Mouse (Mus musculus): ENCODE measurements around the gene Lamtor4. TPM values are rescaled to one million over a fixed set of nuclear protein-coding genes. Genes with fewer than 3 reads are reported as not detected.
"Not testable (repeated sequence)": the region's sequence is repeated elsewhere in the genome, so short reads cannot be mapped to it uniquely, and the experiment has no call there.

Gene Lamtor4
- total RNA-seq (2021) = 10 to 100 TPM; 53.4 to 54.3 TPM

GRCm38 (mm10) chr5:138255353-138256093 lies at the start of gene Lamtor4:
Gene Lamtor4, plus strand, starts transcription at chr5:138255482.
- peak; percentile 94 to 95 for DNase-seq (ENCODE audit: low spot score in 2 of 2)
- intact Hi-C loops (cut with DNase I) = no loop called here

- DNase-seq (ENCODE audit: low spot score in 2 of 2) = no peak
- intact Hi-C loops (cut with DNase I) = no loop called here
Observed at GRCm38 (mm10) chr5:138207253-138207652, 48.0 kb upstream of the Lamtor4 start.

GRCm38 (mm10) chr5:138207873-138208272 lies 47.4 kb upstream of the Lamtor4 start:
- no peak for DNase-seq (ENCODE audit: low spot score in 2 of 2)
- intact Hi-C loops (cut with DNase I) = no loop called here

- DNase-seq (ENCODE audit: low spot score in 2 of 2); intact Hi-C loops (cut with DNase I): not testable (repeated sequence)
Observed at GRCm38 (mm10) chr5:138216632-138217031, 38.6 kb upstream of the Lamtor4 start.

GRCm38 (mm10) chr5:138219864-138220263 lies 35.4 kb upstream of the Lamtor4 start:
- intact Hi-C loops (cut with DNase I) = no loop called here
- DNase-seq (ENCODE audit: low spot score in 2 of 2) = no peak

- peak; percentile 76 for DNase-seq (ENCODE audit: low spot score in 2 of 2)
- intact Hi-C loops (cut with DNase I) = no loop called here
Observed at GRCm38 (mm10) chr5:138222111-138222510, 33.2 kb upstream of the Lamtor4 start.

GRCm38 (mm10) chr5:138223287-138223686 lies 32.0 kb upstream of the Lamtor4 start:
- intact Hi-C loops (cut with DNase I) = no loop called here

GRCm38 (mm10) chr5:138225700-138226099 lies 29.6 kb upstream of the Lamtor4 start, which contains the start of gene Nxpe5:
Gene Nxpe5, plus strand, starts transcription at chr5:138225898.
- no peak for DNase-seq (ENCODE audit: low spot score in 2 of 2)
- intact Hi-C loops (cut with DNase I) = no loop called here

More at GRCm38 (mm10) chr5:138223287-138223686, 32.0 kb upstream of the Lamtor4 start:
- DNase-seq (ENCODE audit: low spot score in 2 of 2) = no peak

- intact Hi-C loops (cut with DNase I) = no loop called here
- DNase-seq (ENCODE audit: low spot score in 2 of 2) = no peak
Observed at GRCm38 (mm10) chr5:138226491-138226890, 28.8 kb upstream of the Lamtor4 start.

- intact Hi-C loops (cut with DNase I) = no loop called here
- DNase-seq (ENCODE audit: low spot score in 2 of 2) = no peak
Observed at GRCm38 (mm10) chr5:138227367-138227766, 27.9 kb upstream of the Lamtor4 start.

- DNase-seq (ENCODE audit: low spot score in 2 of 2) = no peak
- intact Hi-C loops (cut with DNase I) = no loop called here
Observed at GRCm38 (mm10) chr5:138228026-138228425, 27.3 kb upstream of the Lamtor4 start.

GRCm38 (mm10) chr5:138229511-138229910 lies 25.8 kb upstream of the Lamtor4 start:
- no peak for DNase-seq (ENCODE audit: low spot score in 2 of 2)
- intact Hi-C loops (cut with DNase I) = no loop called here

- intact Hi-C loops (cut with DNase I) = no loop called here
- no peak for DNase-seq (ENCODE audit: low spot score in 2 of 2)
Observed at GRCm38 (mm10) chr5:138233778-138234177, 21.5 kb upstream of the Lamtor4 start.

GRCm38 (mm10) chr5:138234224-138234623 lies 21.1 kb upstream of the Lamtor4 start:
- intact Hi-C loops (cut with DNase I) = no loop called here

GRCm38 (mm10) chr5:138241511-138241910 lies 13.8 kb upstream of the Lamtor4 start:
- no peak for DNase-seq (ENCODE audit: low spot score in 2 of 2)
- intact Hi-C loops (cut with DNase I) = no loop called here

More at GRCm38 (mm10) chr5:138234224-138234623, 21.1 kb upstream of the Lamtor4 start:
- DNase-seq (ENCODE audit: low spot score in 2 of 2) = no peak

GRCm38 (mm10) chr5:138251144-138251543 lies 4.1 kb upstream of the Lamtor4 start:
- DNase-seq (ENCODE audit: low spot score in 2 of 2) = no peak
- intact Hi-C loops (cut with DNase I) = no loop called here

GRCm38 (mm10) chr5:138253061-138253460 lies 2.2 kb upstream of the Lamtor4 start:
- DNase-seq (ENCODE audit: low spot score in 2 of 2) = no peak
- intact Hi-C loops (cut with DNase I) = no loop called here

- intact Hi-C loops (cut with DNase I) = no loop called here
- DNase-seq (ENCODE audit: low spot score in 2 of 2) = no peak
Observed at GRCm38 (mm10) chr5:138256094-138256467, 799 bp downstream of the Lamtor4 start.

GRCm38 (mm10) chr5:138256966-138257584 lies 1.8 kb downstream of the Lamtor4 start:
- intact Hi-C loops (cut with DNase I) = no loop called here

GRCm38 (mm10) chr5:138257585-138257978 lies 2.3 kb downstream of the Lamtor4 start:
- no peak for DNase-seq (ENCODE audit: low spot score in 2 of 2)
- intact Hi-C loops (cut with DNase I) = no loop called here

More at GRCm38 (mm10) chr5:138256966-138257584, 1.8 kb downstream of the Lamtor4 start:
- DNase-seq (ENCODE audit: low spot score in 2 of 2) = no peak

GRCm38 (mm10) chr5:138258078-138258477 lies 2.8 kb downstream of the Lamtor4 start:
- DNase-seq (ENCODE audit: low spot score in 2 of 2) = no peak
- intact Hi-C loops (cut with DNase I) = no loop called here

Data from left cerebral cortex, postnatal 36 days (tissue).